Mouse (Mus musculus) midbrain, embryonic 15.5 days (tissue): Measurements from ENCODE around the gene Gm20509. TPM values are rescaled to one million over a fixed set of nuclear protein-coding genes. Genes with fewer than 3 reads are reported as not detected.
A peak's percentile ranks its signal among the peaks of the same experiment; 100 is the strongest.
"Not testable (repeated sequence)": the region's sequence is repeated elsewhere in the genome, so short reads cannot be mapped to it uniquely, and the experiment has no call there.

Source experiments
- ATAC-seq: fragments of 200-750 bp; cut with Nextera tagmentation; replicated peaks from 2 replicates; pipeline ENCODE4 v1.8.0; 2017; ENCODE audit warnings: moderate TSS enrichment
- H3K27ac ChIP-seq: fragments of 300-500 bp; sonication (generic); 2 replicates; pipeline ENCODE4 v1.5.1; 2015; ENCODE audit warnings: mild to moderate bottlenecking, inconsistent platforms
- H3K27me3 ChIP-seq: fragments of 300-500 bp; sonication (generic); replicated peaks from 2 replicates; pipeline ENCODE4 v1.6.1; 2015; ENCODE audit warnings: inconsistent platforms
- H3K36me3 ChIP-seq: fragments of 300-500 bp; sonication (generic); replicated peaks from 2 replicates; pipeline ENCODE4 v1.6.1; 2015; ENCODE audit warnings: inconsistent platforms
- H3K4me1 ChIP-seq: fragments of 300-500 bp; sonication (generic); 2 replicates; pipeline ENCODE4 v1.6.1; 2015; ENCODE audit warnings: inconsistent platforms
- H3K4me2 ChIP-seq: fragments of 300-500 bp; sonication (generic); 2 replicates; pipeline ENCODE4 v1.6.1; 2015; ENCODE audit warnings: inconsistent platforms, mild to moderate bottlenecking, moderate library complexity
- H3K4me3 ChIP-seq: fragments of 300-500 bp; sonication (generic); 2 replicates; pipeline ENCODE4 v1.5.1; 2015; ENCODE audit warnings: mild to moderate bottlenecking, inconsistent platforms
- H3K9ac ChIP-seq: fragments of 300-500 bp; sonication (generic); 2 replicates; pipeline ENCODE4 v1.6.1; 2015; ENCODE audit warnings: mild to moderate bottlenecking, inconsistent platforms
- H3K9me3 ChIP-seq: fragments of 300-500 bp; sonication (generic); 2 replicates; pipeline ENCODE4 v1.6.1; 2016; ENCODE audit warnings: inconsistent platforms
- WGBS: fragments of 180-500 bp; shearing (Covaris S2); methylation state at CpG from one replicate; pipeline ENCODE4 v1.1.7; 2015; ENCODE audit warnings: mixed read lengths; 5-methylcytosine and 5-hydroxymethylcytosine counted together
- polyA plus RNA-seq: library from polyadenylated mRNA; unstranded; fragments of >200 nt; fragmentation: Nextera tagmentation; extraction: Ambion mirVana; gene quantifications from 2 replicates; pipeline ENCODE4 v1.2.1, GENCODE M21; 2015

The Gm20509 gene
- polyA plus RNA-seq, 1 experiment from 2014 or later = not detected

DNA sequence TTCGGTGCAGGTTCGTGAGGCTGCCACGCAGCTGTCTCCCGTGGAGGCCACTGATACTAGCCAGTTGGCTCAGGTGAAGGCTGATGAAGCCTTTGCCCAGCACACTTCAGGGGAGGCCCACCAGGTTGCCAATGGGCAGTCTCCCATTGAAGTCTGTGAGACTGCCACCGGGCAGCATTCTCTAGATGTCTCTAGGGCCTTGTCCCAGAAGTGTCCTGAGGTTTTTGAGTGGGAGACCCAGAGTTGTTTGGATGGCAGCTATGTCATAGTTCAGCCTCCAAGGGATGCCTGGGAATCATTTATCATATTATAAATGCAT lies 1.6 kb downstream of the Gm20509 start:
- H3K4me1 ChIP-seq = peaks cover 8% of the 10 kb centered on the region; the same call in 1 of the 2 replicates
- H3K4me2 ChIP-seq = peak overlapping the region; percentile 84
- H3K4me3 ChIP-seq = peak overlapping the region; percentile 39
- H3K27me3 ChIP-seq = peaks cover 32% of the 10 kb centered on the region
- 44% methylated on average over 5 of the region's 5 CpGs for WGBS
- H3K9me3 ChIP-seq = no peaks in the 10 kb centered on the region
- ATAC-seq = peak; percentile 39; the same call in 1 of the 2 replicates
- H3K36me3 ChIP-seq = no peaks in the 10 kb centered on the region
- H3K9ac ChIP-seq = peak overlapping the region; percentile 45; the same call in 1 of the 2 replicates
- H3K27ac ChIP-seq = no peak overlapping the region

DNA sequence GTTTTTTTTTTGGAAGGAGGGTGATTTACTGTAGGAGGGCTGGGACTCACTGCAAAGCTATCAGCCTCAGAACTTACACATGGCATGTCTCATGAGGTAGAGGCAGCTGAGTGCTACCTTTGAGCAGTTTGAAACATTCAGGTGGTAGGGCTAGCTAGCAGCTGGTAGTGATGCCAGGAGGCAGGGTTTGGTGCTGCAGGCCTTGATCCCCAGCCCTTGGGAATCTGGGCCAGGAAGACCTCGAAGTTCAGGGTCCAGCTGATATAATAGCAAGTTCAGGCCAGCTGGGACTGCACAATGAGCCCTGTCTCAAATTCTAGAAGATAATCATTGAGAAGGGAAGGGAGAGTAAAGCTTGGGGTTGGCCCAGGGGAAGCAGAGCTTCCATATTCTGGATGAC lies 2.9 kb downstream of the Gm20509 start:
- peaks cover 34% of the 10 kb centered on the region for H3K27me3 ChIP-seq
- H3K27ac ChIP-seq = no peak overlapping the region
- 70% methylated on average over 1 of the region's 1 CpGs for WGBS
- no peak overlapping the region for H3K4me2 ChIP-seq
- H3K4me1 ChIP-seq = peaks cover 8% of the 10 kb centered on the region; the same call in 1 of the 2 replicates
- no peaks in the 10 kb centered on the region for H3K36me3 ChIP-seq
- H3K9ac ChIP-seq = no peak overlapping the region
- no peak for ATAC-seq
- no peaks in the 10 kb centered on the region for H3K9me3 ChIP-seq
- H3K4me3 ChIP-seq = no peak overlapping the region

DNA sequence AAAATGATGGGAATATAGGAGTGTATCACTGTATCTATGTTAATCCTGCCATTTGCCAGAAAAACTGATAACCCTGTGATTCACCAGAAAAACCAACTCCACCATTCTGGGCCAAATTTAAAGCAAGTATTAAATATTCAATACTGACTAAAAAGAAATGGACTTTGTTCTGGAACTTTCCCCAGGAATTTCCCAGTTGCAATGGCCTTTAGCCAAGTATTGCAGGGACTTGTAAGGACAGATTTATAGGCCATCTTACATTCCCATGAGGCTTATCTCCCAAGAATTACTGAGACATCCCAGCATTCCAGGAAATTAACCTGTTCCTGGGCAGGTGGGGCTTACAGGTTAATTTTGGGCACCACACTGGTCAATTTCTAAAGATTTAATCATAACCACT lies 3.5 kb downstream of the Gm20509 start:
- Histone ChIP-seq H3K4me1 (peaks cover 8% of the 10 kb centered on the region; the same call in 1 of the 2 replicates), H3K27ac (no peak overlapping the region), H3K36me3 (no peaks in the 10 kb centered on the region), H3K4me3 (no peak overlapping the region), H3K4me2 (no peak overlapping the region), H3K9me3 (no peaks in the 10 kb centered on the region), H3K27me3 (peaks cover 34% of the 10 kb centered on the region), H3K9ac (no peak overlapping the region)
- ATAC-seq = no peak

DNA sequence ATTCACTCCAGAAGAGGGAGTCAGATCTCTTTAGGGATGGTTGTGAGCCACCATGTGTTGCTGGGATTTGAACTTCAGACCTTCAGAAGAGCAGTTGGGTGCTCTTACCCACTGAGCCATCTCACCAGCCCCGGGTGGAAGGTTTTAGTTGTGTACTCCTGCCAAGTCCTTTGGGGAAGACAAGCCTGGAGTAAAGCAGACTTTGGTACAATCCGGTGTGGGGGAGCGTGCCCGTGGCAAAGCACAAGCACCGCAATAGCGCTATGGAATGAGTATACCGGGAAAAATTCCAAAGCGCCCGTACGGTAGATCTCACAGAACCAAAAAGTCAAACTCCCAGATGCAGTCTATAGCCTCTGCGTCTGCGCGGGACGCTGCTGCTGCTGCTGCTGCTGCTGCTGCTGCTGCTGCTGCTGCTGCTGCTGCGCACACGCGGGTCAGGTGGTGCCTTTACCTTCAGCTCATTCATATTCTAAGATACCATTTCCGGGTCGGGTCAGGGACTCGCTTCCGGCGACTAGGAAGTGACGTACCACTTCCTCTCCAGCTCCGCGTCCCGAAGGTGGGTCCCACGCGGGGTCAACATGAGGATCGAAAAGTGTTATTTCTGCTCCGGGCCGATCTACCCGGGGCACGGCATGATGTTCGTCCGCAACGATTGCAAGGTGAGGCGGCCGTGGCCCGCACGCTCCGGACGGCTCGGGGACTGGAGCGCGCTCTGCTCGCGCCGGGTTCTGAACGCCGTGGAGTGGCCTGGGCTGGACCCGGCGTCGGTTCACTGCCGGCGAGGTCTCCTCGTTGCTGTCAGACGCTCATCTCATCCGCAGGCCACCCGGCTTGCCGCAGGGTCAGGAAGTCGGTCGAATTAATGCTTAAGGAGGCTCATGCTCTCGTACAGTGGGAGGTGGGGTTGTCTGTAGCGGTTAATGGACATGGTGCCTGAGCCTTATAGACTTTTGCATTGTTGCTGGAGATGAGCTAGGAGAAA lies 10.9 kb downstream of the Gm20509 start, which contains the start of gene Rsl24d1:
Gene Rsl24d1 (plus strand): TSS at position 508 of the 988 bp plus-strand sequence.
- H3K4me1 ChIP-seq = peaks cover 13% of the 10 kb centered on the region
- peak within 1 kb of the TSS; percentile 97 for H3K4me3 ChIP-seq
- H3K4me2 ChIP-seq = peak within 1 kb of the TSS; percentile 59
- WGBS = under 1% methylated on average over 64 of the region's 64 CpGs
- H3K9ac ChIP-seq = peak within 1 kb of the TSS; percentile 93
- H3K9me3 ChIP-seq = no peaks in the 10 kb centered on the region
- H3K27me3 ChIP-seq = 0 out of 2 replicates have a peak, but pooled peaks cover 2% of the 10 kb centered on the region
- H3K36me3 ChIP-seq = peaks cover 10% of the 10 kb centered on the region
- ATAC-seq = peak; percentile 99
- peak within 1 kb of the TSS; percentile 83 for H3K27ac ChIP-seq

DNA sequence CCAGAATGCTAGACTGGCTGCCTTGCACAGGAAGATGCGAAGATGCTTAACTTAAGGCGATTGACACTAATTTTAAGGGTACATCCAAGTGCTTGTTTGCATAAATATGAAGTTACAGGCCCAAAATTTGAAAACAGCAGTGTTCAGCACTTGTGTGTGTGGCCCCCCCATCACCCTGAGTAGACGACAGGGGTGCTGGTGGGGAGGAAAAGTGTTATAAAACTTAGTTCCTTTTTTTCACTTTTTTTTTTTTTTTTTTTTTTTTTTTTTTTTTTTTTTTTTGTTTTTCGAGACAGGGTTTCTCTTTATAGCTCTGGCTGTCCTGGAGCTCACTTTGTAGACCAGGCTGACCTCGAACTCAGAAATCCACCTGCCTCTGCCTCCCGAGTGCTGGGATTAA lies 14.4 kb downstream of the Gm20509 start:
- not testable (repeated sequence) for H3K9ac ChIP-seq, H3K4me3 ChIP-seq, H3K9me3 ChIP-seq, H3K4me2 ChIP-seq, H3K27me3 ChIP-seq, H3K27ac ChIP-seq, ATAC-seq
- Histone ChIP-seq H3K36me3 (peaks cover 28% of the 10 kb centered on the region), H3K4me1 (peaks cover 13% of the 10 kb centered on the region)
- WGBS = 97% methylated on average over 5 of the region's 6 CpGs

DNA sequence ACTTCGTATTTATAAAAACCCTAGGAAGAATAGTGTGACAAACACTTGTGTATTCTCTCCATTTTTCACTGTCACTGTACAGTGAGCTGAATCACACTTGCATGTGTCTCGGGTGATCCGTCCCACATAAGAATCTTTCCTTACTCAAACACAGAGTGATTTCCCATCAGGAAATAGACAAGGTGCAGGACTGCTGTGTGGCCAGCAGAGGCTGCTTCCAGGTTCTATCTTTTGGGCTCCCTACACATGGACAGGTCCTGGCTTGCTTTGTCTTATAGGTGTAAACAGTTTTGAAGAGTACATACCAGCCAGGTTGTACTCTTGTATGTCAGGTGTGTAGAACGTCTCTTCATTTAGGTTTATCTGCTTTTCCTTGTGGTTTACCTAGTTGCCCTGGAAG lies 15.7 kb downstream of the Gm20509 start:
- Histone ChIP-seq H3K9me3 (no peaks in the 10 kb centered on the region), H3K4me3 (no peak overlapping the region), H3K36me3 (peaks cover 33% of the 10 kb centered on the region), H3K9ac (no peak overlapping the region), H3K27ac (no peak overlapping the region), H3K27me3 (no peaks in the 10 kb centered on the region), H3K4me2 (no peak overlapping the region), H3K4me1 (peaks cover 13% of the 10 kb centered on the region)
- no peak for ATAC-seq
- WGBS = 93% methylated on average over 4 of the region's 4 CpGs

DNA sequence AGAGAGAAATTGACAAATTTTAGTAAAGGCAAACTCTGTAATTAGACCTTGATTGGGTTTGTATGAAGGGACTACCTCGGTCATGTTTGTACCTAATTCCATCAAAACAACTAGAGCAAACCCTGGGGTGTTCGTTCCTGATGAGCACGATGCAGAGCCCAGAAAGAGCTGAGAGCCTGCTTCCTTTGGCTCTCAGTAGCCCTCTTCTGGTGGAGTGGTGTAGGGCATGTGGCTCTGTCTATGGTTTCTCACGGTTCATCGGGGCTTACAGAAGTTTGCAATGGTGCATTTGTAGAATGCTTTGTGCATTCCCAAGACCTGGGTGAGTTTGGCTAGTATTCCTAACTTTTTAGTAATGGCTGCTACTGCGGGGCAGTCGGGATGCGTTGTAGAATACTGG lies 19.5 kb downstream of the Gm20509 start:
- Histone ChIP-seq H3K27ac (no peak overlapping the region), H3K4me3 (no peak overlapping the region), H3K9ac (no peak overlapping the region), H3K4me1 (no peaks in the 10 kb centered on the region), H3K36me3 (peaks cover 51% of the 10 kb centered on the region), H3K4me2 (no peak overlapping the region), H3K27me3 (no peaks in the 10 kb centered on the region), H3K9me3 (no peaks in the 10 kb centered on the region)
- 69% methylated on average over 8 of the region's 8 CpGs for WGBS
- ATAC-seq = no peak

DNA sequence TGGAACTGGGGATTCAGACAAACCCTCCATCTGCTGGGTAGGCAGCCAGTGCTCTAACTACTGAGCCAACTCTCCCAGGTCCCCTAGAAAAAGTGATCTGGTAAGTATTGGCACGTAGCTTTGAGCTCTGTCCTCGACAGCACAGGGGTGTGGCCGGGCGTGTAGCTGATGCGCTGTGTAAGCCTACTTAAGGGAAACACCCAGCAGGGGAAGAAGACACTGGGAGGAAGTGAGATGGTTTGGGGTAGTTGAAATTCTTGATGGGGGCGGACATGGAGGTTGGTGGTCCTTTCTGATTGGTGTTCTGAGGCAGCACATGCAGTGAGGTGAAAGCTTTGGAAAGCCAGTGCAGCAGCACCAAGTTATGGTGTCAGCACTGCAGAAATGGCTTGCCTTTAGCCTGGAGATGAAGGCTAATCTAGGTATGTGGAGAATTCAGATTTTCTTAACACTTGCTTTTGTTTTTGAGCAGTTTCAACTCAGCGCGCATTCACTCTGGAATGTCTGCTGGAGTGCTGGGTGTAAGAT lies 22.8 kb downstream of the Gm20509 start:
- H3K4me3 ChIP-seq = no peak overlapping the region
- H3K9ac ChIP-seq = no peak overlapping the region
- H3K27me3 ChIP-seq = no peaks in the 10 kb centered on the region
- peaks cover 50% of the 10 kb centered on the region for H3K36me3 ChIP-seq
- H3K4me2 ChIP-seq = no peak overlapping the region
- no peaks in the 10 kb centered on the region for H3K9me3 ChIP-seq
- ATAC-seq = no peak
- no peaks in the 10 kb centered on the region for H3K4me1 ChIP-seq
- no peak overlapping the region for H3K27ac ChIP-seq
- WGBS = 95% methylated on average over 8 of the region's 8 CpGs

DNA sequence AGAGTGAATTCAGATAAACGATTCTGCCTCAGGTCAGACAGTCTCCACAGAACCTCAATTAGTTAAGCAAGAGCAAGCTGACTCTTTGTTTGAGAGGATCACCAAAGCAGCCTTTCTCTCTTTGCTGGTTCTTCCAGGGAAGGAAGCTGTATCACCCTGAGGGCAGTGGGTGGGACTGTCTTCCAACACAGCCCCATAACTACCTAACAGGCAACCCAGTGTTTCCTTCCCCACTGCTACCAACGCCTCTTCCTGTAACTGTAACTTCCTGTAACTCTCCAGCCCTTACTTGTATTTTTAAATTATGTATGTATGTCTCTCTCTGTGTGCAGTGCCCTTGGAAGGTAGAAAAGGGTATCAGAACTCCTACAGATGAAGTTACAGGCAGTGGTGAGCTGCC lies 25.2 kb downstream of the Gm20509 start:
- peaks cover 32% of the 10 kb centered on the region; the same call in 1 of the 2 replicates for H3K36me3 ChIP-seq
- no peak overlapping the region for H3K4me2 ChIP-seq
- H3K4me3 ChIP-seq = no peak overlapping the region
- 86% methylated on average over 2 of the region's 2 CpGs for WGBS
- H3K9ac ChIP-seq = no peak overlapping the region
- H3K27ac ChIP-seq = no peak overlapping the region
- H3K27me3 ChIP-seq = no peaks in the 10 kb centered on the region
- H3K9me3 ChIP-seq = no peaks in the 10 kb centered on the region
- no peak for ATAC-seq
- H3K4me1 ChIP-seq = no peaks in the 10 kb centered on the region

DNA sequence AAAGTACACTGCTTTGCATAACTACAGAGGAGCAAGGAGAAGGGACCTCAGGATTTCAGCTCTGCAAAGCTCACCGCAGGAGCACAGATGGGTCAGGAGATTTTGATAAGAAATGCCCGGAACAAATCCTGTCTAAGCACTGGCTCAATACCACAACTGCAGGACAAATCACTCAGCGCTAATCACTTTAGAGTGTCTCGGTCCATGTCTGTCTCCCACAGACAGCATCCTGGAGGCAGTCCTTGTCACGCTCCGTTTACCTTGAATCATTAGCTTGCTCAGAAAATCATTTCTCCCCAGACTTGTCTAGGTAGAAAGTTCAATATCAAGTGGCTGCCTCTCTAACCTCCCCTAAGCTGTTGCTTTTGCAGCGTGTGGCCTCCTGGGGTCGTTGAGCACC lies 27.6 kb downstream of the Gm20509 start:
- Histone ChIP-seq H3K4me3 (no peak overlapping the region), H3K27ac (no peak overlapping the region), H3K9me3 (no peaks in the 10 kb centered on the region), H3K4me1 (no peaks in the 10 kb centered on the region), H3K27me3 (no peaks in the 10 kb centered on the region), H3K36me3 (peaks cover 26% of the 10 kb centered on the region; the same call in 1 of the 2 replicates), H3K4me2 (no peak overlapping the region), H3K9ac (no peak overlapping the region)
- 41% methylated on average over 8 of the region's 8 CpGs for WGBS
- ATAC-seq = peak; percentile 84

DNA sequence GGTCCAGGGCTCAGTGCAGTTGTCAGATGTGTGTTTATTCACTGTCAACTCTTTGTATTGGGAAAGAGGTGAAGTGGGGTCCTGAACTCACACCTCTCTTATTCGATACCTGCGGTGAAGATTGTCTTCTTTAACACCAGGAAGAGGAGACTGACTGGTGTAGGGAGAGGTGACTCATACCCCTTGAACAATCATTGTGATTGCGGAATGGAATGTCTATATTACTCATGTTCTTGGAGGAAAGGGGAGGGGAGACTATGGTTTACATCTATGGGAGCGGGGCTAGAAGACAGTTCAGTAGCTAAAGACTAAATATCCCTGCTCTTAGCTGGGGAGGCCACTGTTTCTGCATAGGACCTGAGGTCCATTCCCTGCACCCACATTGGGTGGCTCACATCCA lies 28.3 kb downstream of the Gm20509 start:
- H3K4me2 ChIP-seq = no peak overlapping the region
- 94% methylated on average over 4 of the region's 4 CpGs for WGBS
- no peak overlapping the region for H3K27ac ChIP-seq
- no peaks in the 10 kb centered on the region for H3K9me3 ChIP-seq
- no peak overlapping the region for H3K4me3 ChIP-seq
- H3K4me1 ChIP-seq = no peaks in the 10 kb centered on the region
- no peak for ATAC-seq
- no peak overlapping the region for H3K9ac ChIP-seq
- peaks cover 21% of the 10 kb centered on the region; the same call in 1 of the 2 replicates for H3K36me3 ChIP-seq
- H3K27me3 ChIP-seq = no peaks in the 10 kb centered on the region

DNA sequence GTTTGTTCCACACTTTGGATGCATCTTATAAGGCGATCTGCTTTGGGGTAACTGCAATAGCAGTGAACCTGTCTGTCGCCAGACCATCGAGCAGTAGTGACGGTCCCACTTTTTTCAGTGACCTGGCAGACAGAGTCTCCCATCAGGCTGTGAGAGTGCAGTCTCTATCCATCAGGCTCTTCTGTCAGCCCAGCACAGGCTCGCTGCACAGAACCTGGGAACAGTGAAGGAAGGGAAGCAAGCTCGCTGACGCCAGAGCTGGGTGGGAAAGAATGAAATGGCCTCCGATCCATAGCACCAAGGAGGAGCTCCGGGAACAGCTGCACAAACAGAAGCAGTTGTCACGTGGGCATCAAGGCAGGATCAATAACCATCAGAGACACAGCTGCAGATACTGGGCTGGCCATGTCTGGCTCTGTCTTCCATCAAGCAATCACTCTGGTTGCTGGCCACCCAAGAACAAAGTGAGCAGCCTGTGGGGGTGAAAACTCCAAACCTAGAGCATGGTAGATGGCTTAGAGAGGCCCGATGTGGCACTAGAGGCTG lies 35.1 kb downstream of the Gm20509 start:
- Histone ChIP-seq H3K9ac (no peak overlapping the region), H3K36me3 (no peaks in the 10 kb centered on the region), H3K27me3 (no peaks in the 10 kb centered on the region), H3K9me3 (no peaks in the 10 kb centered on the region), H3K4me3 (no peak overlapping the region), H3K27ac (no peak overlapping the region), H3K4me1 (no peaks in the 10 kb centered on the region), H3K4me2 (no peak overlapping the region)
- 77% methylated on average over 11 of the region's 11 CpGs for WGBS
- ATAC-seq = no peak
